Mouse (Mus musculus): ENCODE data around the gene Marcks. TPM values are rescaled to one million over a fixed set of nuclear protein-coding genes. Genes with fewer than 3 reads are reported as not detected.

Marcks gene
- polyA plus RNA-seq, 1 experiment from 2014 or later = 178 TPM

GRCm38 (mm10) chr10:37133876-37134708 lies 4.6 kb downstream of the Marcks start:
- H3K27me3 ChIP-seq = no peaks in the 10 kb centered on the region
- H3K4me3 ChIP-seq = peak overlapping the region; percentile 91
- 65% methylated on average over 4 of the region's 4 CpGs for WGBS
- peak overlapping the region; percentile 59 for H3K4me2 ChIP-seq
- 0 out of 2 replicates have a peak, but pooled peaks cover 12% of the 10 kb centered on the region for H3K36me3 ChIP-seq
- ATAC-seq (ENCODE audit: low FRiP score, low read depth) = no peak
- no peak overlapping the region; the same call in 1 of the 2 replicates for H3K27ac ChIP-seq (replicated peaks)
- H3K9me3 ChIP-seq = no peaks in the 10 kb centered on the region
- H3K4me1 ChIP-seq (replicated peaks) = peaks cover 23% of the 10 kb centered on the region
- peak overlapping the region; percentile 13; the same call in 1 of the 2 replicates for H3K9ac ChIP-seq

DNA sequence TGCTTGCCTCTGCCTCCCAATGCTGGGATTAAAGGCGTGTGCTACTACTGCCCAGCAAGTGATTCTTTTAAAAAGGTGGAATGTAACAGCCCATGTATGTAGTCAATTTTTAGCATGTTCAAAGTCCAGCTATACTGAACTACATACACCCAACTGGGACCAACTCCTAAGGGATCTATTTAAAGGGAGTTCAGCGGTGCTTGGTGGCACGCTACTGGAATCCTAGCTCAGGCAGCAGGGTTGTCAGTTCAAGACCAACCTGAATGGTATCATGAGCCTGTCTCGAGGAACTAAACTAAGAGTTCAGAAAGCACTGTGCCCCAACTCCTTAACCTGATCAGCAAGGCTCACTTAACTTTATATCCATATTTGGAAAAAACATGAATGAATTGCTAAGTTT lies 6.0 kb downstream of the Marcks start:
- 0 out of 2 replicates have a peak, but pooled peaks cover 12% of the 10 kb centered on the region for H3K36me3 ChIP-seq
- peaks cover 23% of the 10 kb centered on the region for H3K4me1 ChIP-seq (replicated peaks)
- 84% methylated on average over 4 of the region's 4 CpGs for WGBS
- no peak overlapping the region for H3K27ac ChIP-seq (replicated peaks)
- H3K4me3 ChIP-seq = no peak overlapping the region
- no peaks in the 10 kb centered on the region for H3K27me3 ChIP-seq
- no peaks in the 10 kb centered on the region for H3K9me3 ChIP-seq
- H3K9ac ChIP-seq = no peak overlapping the region
- H3K4me2 ChIP-seq = no peak overlapping the region
- ATAC-seq (ENCODE audit: low FRiP score, low read depth) = no peak

DNA sequence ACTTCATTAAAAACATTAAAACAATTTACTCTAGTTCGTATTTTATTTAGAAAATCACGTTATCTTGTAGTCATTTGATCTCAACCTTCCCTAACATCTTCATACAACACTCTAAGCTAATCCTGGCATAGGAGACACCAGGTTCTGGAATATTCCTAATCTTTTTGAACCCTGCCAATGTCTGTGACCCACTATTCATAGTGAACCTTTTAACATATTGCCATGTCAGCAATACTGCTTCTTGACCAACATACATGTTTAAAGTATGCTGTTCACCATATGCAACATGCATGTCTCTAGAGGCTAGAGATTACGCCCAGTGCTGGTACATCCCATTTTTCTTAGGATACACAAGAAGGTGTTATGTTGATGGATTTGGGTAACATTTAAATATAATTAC lies 9.1 kb downstream of the Marcks start:
- H3K9ac ChIP-seq = no peak overlapping the region
- H3K4me2 ChIP-seq = no peak overlapping the region
- ATAC-seq (ENCODE audit: low FRiP score, low read depth) = no peak
- H3K9me3 ChIP-seq = no peaks in the 10 kb centered on the region
- no peak overlapping the region for H3K4me3 ChIP-seq
- no peak overlapping the region for H3K27ac ChIP-seq (replicated peaks)
- 94% methylated on average over 3 of the region's 3 CpGs for WGBS
- peaks cover 19% of the 10 kb centered on the region for H3K4me1 ChIP-seq (replicated peaks)
- H3K36me3 ChIP-seq = 0 out of 2 replicates have a peak, but pooled peaks cover 9% of the 10 kb centered on the region
- no peaks in the 10 kb centered on the region for H3K27me3 ChIP-seq

DNA sequence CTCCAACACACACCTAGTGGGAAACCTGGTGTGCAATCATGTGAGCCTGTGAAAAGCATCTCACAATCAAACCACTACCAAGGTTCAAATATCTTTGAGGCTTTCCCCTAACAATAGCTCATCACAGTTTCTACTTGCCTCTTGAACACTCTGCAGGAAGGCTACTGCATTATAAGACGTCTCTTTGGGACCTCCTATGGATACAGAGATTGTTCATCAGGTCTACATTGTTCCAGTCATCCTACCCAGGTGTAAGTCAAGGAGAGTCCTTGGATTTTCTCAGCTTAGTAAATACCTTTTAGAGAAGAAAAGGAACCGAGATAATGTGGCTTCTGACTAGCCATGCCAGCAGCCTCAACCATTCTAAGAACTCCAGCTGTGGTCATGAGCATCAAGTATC lies 23.4 kb downstream of the Marcks start:
- H3K27ac ChIP-seq (replicated peaks) = no peak overlapping the region
- 0 out of 2 replicates have a peak, but pooled peaks cover 4% of the 10 kb centered on the region for H3K9me3 ChIP-seq
- no peak overlapping the region for H3K9ac ChIP-seq
- no peaks in the 10 kb centered on the region for H3K4me1 ChIP-seq (replicated peaks)
- no peaks in the 10 kb centered on the region for H3K27me3 ChIP-seq
- no peaks in the 10 kb centered on the region for H3K36me3 ChIP-seq
- WGBS = 68% methylated on average over 2 of the region's 2 CpGs
- no peak overlapping the region for H3K4me2 ChIP-seq
- no peak for ATAC-seq (ENCODE audit: low FRiP score, low read depth)
- H3K4me3 ChIP-seq = no peak overlapping the region

- Histone ChIP-seq H3K36me3 (no peaks in the 10 kb centered on the region), H3K4me1 (replicated peaks) (no peaks in the 10 kb centered on the region), H3K27me3 (no peaks in the 10 kb centered on the region), H3K27ac (replicated peaks) (no peak overlapping the region), H3K4me3 (no peak overlapping the region), H3K9me3 (no peaks in the 10 kb centered on the region), H3K9ac (no peak overlapping the region), H3K4me2 (no peak overlapping the region)
- ATAC-seq (ENCODE audit: low FRiP score, low read depth) = no peak
- 82% methylated on average over 4 of the region's 4 CpGs for WGBS
Measured at GRCm38 (mm10) chr10:37112812-37113211, 25.9 kb downstream of the Marcks start.

GRCm38 (mm10) chr10:37112362-37112761 lies 26.4 kb downstream of the Marcks start:
- Histone ChIP-seq H3K27ac (replicated peaks) (no peak overlapping the region), H3K4me3 (no peak overlapping the region), H3K36me3 (no peaks in the 10 kb centered on the region), H3K4me1 (replicated peaks) (no peaks in the 10 kb centered on the region), H3K4me2 (no peak overlapping the region), H3K9me3 (no peaks in the 10 kb centered on the region), H3K27me3 (no peaks in the 10 kb centered on the region), H3K9ac (no peak overlapping the region)
- ATAC-seq (ENCODE audit: low FRiP score, low read depth) = no peak
- 81% methylated on average over 3 of the region's 3 CpGs for WGBS

GRCm38 (mm10) chr10:37111432-37111831 lies 27.3 kb downstream of the Marcks start:
- ATAC-seq (ENCODE audit: low FRiP score, low read depth) = no peak
- Histone ChIP-seq H3K9me3 (no peaks in the 10 kb centered on the region), H3K27me3 (no peaks in the 10 kb centered on the region), H3K4me3 (no peak overlapping the region), H3K27ac (replicated peaks) (no peak overlapping the region), H3K9ac (no peak overlapping the region), H3K4me1 (replicated peaks) (no peaks in the 10 kb centered on the region), H3K36me3 (no peaks in the 10 kb centered on the region), H3K4me2 (no peak overlapping the region)
- WGBS = 89% methylated on average over 2 of the region's 2 CpGs

DNA sequence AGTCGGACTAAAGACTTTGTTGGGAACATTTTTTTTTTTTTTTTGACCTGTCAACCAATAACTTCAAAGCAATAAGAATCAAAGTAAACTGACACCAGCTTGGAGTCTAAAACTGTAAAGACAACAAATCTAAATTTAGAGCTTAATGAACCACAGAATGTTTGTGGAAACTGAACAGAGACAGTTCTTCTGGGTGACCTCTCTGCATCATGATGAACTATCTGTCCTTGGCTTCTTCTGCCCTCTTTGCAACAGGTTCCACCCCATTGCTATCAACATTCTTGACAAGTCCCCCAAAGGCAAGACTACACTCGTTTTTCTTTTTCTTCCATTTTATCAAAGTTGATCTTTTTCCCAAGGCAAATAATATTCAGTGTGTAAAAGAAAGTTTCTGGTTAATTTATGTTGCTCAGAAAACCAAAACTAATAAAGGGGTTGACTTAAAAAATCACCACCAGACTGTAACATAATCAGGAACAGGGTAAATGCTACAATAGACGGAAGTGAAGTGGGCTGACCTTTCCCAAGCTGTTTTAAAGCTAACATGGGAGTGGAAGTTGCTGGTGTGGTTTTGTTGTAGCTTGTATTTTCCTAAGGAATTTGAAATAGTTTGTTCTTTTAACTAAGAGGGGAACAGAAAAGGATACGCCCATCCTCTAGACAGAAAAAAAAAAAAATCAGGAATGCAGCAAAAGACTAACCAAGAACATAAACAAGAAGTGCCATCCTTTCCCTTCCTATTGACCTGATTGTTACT lies 31.7 kb downstream of the Marcks start:
- Histone ChIP-seq H3K4me3 (no peak overlapping the region), H3K4me2 (no peak overlapping the region), H3K36me3 (no peaks in the 10 kb centered on the region), H3K27me3 (no peaks in the 10 kb centered on the region), H3K27ac (replicated peaks) (no peak overlapping the region), H3K4me1 (replicated peaks) (no peaks in the 10 kb centered on the region), H3K9me3 (no peaks in the 10 kb centered on the region), H3K9ac (no peak overlapping the region)
- ATAC-seq (ENCODE audit: low FRiP score, low read depth) = no peak
- 85% methylated on average over 4 of the region's 4 CpGs for WGBS

DNA sequence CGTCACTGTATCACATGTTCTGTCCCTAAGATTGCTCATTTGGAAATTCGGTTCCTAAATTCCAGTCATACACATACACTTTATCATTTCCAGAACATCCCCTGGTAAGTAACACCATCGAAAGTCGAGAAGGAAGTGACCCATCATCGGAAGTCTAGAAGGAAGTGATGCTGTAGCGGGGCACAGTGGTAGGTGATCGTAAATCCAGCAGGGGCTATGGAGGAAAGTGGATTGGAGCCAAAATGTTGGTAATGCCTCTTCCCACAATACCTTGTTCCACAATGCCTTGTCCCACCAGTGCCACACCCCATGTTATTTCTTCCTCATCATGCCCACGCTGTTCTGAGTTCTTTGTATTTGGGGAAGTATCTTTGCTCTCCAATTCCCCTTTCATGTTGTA lies 32.4 kb downstream of the Marcks start:
- H3K36me3 ChIP-seq = no peaks in the 10 kb centered on the region
- H3K4me1 ChIP-seq (replicated peaks) = 0 out of 2 replicates have a peak, but pooled peaks cover 3% of the 10 kb centered on the region
- no peak overlapping the region for H3K4me3 ChIP-seq
- ATAC-seq (ENCODE audit: low FRiP score, low read depth) = no peak
- H3K4me2 ChIP-seq = no peak overlapping the region
- H3K9ac ChIP-seq = no peak overlapping the region
- H3K9me3 ChIP-seq = no peaks in the 10 kb centered on the region
- H3K27ac ChIP-seq (replicated peaks) = no peak overlapping the region
- 95% methylated on average over 8 of the region's 8 CpGs for WGBS
- no peaks in the 10 kb centered on the region for H3K27me3 ChIP-seq

DNA sequence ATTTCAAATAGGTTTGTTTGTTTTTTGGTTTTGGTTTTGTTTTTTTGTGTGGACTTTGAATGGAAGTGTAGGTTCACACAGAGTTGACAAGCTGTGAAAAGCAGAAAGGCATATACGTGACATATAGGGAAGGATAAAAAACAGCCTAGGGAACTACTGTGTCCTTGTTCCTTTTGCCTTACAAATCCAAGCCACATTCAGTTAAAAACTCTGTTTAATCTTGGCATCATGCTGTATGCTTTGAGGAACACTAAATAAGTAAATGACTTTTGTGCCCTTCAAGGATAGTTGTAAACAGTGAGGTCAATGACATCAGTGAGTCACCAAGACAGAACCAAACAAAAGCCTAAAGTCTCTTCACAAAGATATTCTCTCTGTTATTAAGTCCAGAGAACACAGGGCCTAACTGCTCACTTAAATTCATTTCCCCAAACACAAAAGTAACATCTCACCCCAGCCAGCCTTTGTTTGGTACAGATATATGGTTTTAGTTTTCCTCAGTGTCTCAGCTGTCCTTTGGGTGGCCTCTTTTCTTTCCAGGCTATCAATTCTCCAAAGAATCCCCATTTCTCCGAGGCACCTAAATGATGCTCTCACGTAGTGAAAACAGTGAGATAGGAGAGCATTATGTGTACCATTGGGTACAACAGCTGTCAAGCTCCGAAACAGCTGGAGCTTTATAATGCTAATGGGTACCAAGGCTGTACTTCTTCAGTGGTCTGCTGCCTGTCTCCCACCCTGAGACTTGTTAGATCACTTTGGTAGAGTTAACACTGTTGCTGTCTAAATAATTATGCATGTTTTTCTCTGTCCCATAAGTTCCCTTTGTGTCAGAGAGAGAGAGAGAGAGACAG lies 36.3 kb downstream of the Marcks start:
- H3K4me1 ChIP-seq (replicated peaks) = 0 out of 2 replicates have a peak, but pooled peaks cover 3% of the 10 kb centered on the region
- H3K36me3 ChIP-seq = no peaks in the 10 kb centered on the region
- H3K27me3 ChIP-seq = no peaks in the 10 kb centered on the region
- no peak overlapping the region for H3K9ac ChIP-seq
- WGBS = 40% methylated on average over 4 of the region's 4 CpGs
- H3K27ac ChIP-seq (replicated peaks) = no peak overlapping the region
- no peak overlapping the region for H3K4me2 ChIP-seq
- 0 out of 2 replicates have a peak, but pooled peaks cover 5% of the 10 kb centered on the region for H3K9me3 ChIP-seq
- H3K4me3 ChIP-seq = no peak overlapping the region
- no peak for ATAC-seq (ENCODE audit: low FRiP score, low read depth)

- Histone ChIP-seq H3K27ac (replicated peaks) (no peak overlapping the region), H3K4me3 (no peak overlapping the region), H3K36me3 (no peaks in the 10 kb centered on the region), H3K9me3 (0 out of 2 replicates have a peak, but pooled peaks cover 5% of the 10 kb centered on the region), H3K4me2 (no peak overlapping the region), H3K27me3 (no peaks in the 10 kb centered on the region), H3K4me1 (replicated peaks) (0 out of 2 replicates have a peak, but pooled peaks cover 3% of the 10 kb centered on the region), H3K9ac (no peak overlapping the region)
- WGBS = 33% methylated on average over 2 of the region's 2 CpGs
- no peak for ATAC-seq (ENCODE audit: low FRiP score, low read depth)
Measured at GRCm38 (mm10) chr10:37101733-37102132, 37.0 kb downstream of the Marcks start.
